Mouse (Mus musculus) forebrain, embryonic 14.5 days (tissue): Measurements from ENCODE around the gene Gpd1. TPM values are rescaled to one million over a fixed set of nuclear protein-coding genes. Genes with fewer than 3 reads are reported as not detected.

ENCODE experiments used
- ATAC-seq: fragments of 200-750 bp; cut with Nextera tagmentation; 2 replicates; pipeline ENCODE4 v1.8.0; 2017; ENCODE audit warnings: mild to moderate bottlenecking, moderate library complexity
- DNase-seq: peaks from one replicate; pipeline ENCODE4 v3.0.0-alpha.2; 2015; ENCODE audit warnings: low spot score
- H3K27ac ChIP-seq: fragments of 300-500 bp; sonication (generic); 2 replicates; pipeline ENCODE4 v1.5.1; 2014; ENCODE audit warnings: low read depth, mild to moderate bottlenecking, control low read depth, low read length, moderate library complexity
- H3K27me3 ChIP-seq: fragments of 300-500 bp; sonication (generic); replicated peaks from 2 replicates; pipeline ENCODE4 v1.6.1; 2014; ENCODE audit warnings: low read length, control low read depth, mixed read lengths; ENCODE audit not compliant: control insufficient read depth, insufficient read depth
- H3K36me3 ChIP-seq: fragments of 300-500 bp; sonication (generic); 2 replicates; pipeline ENCODE4 v1.6.1; 2014; ENCODE audit warnings: low read length, control low read depth; ENCODE audit not compliant: control insufficient read depth, insufficient read depth
- H3K4me1 ChIP-seq: fragments of 300-500 bp; sonication (generic); 2 replicates; pipeline ENCODE4 v1.6.1; 2014; ENCODE audit warnings: antibody characterized with exemption, low read length, control low read depth; ENCODE audit not compliant: control insufficient read depth, insufficient read depth
- H3K4me2 ChIP-seq: fragments of 300-500 bp; sonication (generic); 2 replicates; pipeline ENCODE4 v1.6.1; 2014; ENCODE audit warnings: mild to moderate bottlenecking, control low read depth, low read length
- H3K4me3 ChIP-seq: fragments of 300-500 bp; sonication (generic); 2 replicates; pipeline ENCODE4 v1.5.1; 2014; ENCODE audit warnings: low read depth, low read length, control low read depth
- H3K9ac ChIP-seq: fragments of 300-500 bp; sonication (generic); 2 replicates; pipeline ENCODE4 v1.6.1; 2014; ENCODE audit warnings: mild to moderate bottlenecking, low read length, control low read depth, moderate library complexity
- H3K9me3 ChIP-seq: fragments of 300-500 bp; sonication (generic); replicated peaks from 2 replicates; pipeline ENCODE4 v1.6.1; 2016; ENCODE audit warnings: low read length, control low read depth, mixed read lengths; ENCODE audit not compliant: control insufficient read depth
- WGBS: fragments of 180-500 bp; shearing (Covaris S2); extraction: QIAGEN DNeasy Blood & Tissue Kit; methylation state at CpG from one replicate; pipeline ENCODE4 v1.1.7; 2014; 5-methylcytosine and 5-hydroxymethylcytosine counted together
- polyA plus RNA-seq: library from polyadenylated mRNA; unstranded; fragments of >200 nt; fragmentation: Nextera tagmentation; extraction: Ambion mirVana; gene quantifications from 2 replicates; pipeline ENCODE4 v1.2.1, GENCODE M21; 2014

The Gpd1 gene
- 0.77 and 1.2 TPM in 2 replicates for polyA plus RNA-seq

DNA sequence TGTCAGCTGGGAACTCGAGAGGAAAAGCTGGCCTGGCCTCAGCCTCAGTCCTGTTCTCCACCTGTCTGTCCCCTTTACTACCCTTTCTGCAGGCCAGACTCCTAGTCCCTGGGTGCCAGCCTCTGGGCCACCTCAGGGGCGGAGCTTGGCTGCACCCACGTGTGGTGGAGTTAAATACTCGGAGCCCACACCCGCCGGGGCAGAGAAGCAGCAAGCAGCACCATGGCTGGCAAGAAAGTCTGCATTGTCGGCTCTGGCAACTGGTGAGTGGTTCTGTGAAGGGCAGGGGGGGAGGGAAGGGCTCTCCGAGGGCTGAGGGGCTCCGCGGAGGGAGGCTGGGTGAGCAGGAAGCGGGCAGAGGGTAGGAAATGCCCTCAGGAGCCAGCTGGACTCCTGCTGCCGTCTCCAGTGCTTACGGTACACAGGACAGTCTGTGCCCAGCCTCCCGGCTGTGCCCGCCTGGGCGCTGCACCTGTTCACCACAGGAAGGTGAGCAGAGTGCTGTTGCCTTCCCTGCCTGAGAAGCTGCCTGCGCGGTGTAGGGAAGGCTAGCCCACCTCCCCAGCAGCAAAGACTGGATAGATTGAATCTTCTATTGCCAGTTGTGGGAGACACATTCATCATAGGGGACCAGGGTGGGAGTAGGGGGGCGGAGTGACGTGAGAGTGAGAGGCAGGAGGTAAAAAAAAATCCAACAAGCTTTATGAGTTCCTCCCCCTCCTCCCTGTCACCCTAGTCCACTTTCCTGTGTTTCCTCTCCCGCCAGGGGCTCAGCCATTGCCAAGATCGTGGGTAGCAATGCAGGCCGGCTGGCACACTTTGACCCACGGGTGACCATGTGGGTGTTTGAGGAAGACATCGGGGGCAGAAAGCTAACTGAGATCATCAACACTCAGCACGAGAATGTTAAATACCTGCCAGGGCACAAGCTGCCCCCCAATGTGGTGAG lies at the start of gene Gpd1:
Gene Gpd1, plus strand, starts transcription at position 130 of the 949 bp plus-strand sequence.
- H3K27ac ChIP-seq, result peak within 1 kb of the TSS; percentile 87
- H3K4me1 ChIP-seq, result peaks cover 10% of the 10 kb centered on the region; the same call in 1 of the 2 replicates
- whole genome bisulfite sequencing, result 64% methylated on average over 26 of the region's 26 CpGs
- H3K9ac ChIP-seq, result no peak within 1 kb of the TSS
- H3K36me3 ChIP-seq, result peaks cover 59% of the 10 kb centered on the region
- DNase-seq (peak; percentile 35), ATAC-seq (no peak)
- no peak within 1 kb of the TSS for H3K4me3 ChIP-seq
- no peaks in the 10 kb centered on the region for H3K9me3 ChIP-seq
- no peak within 1 kb of the TSS for H3K4me2 ChIP-seq
- no peaks in the 10 kb centered on the region for H3K27me3 ChIP-seq

DNA sequence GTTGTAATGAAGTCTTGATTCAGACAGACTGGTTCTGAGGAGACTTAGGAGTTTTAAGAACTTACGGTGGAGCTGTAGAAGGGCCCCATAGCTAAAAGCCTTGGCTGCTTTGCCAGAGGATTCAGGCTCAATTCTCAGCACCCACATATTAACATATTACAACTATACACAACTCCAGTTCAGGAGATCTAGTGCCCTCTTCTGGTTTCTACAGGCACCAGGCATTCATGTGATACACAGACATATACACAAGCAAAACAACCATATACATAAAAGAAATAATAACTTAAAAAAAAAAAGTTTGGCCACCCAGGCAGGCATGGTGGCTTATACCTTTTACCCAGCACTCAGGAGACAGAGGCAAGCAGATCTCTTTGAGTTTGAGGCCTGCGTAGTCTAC lies 49.8 kb upstream of the Gpd1 start:
- DNase-seq, result no peak
- ATAC-seq, result no peak
- no peaks in the 10 kb centered on the region; the same call in 1 of the 2 replicates for H3K36me3 ChIP-seq
- H3K9me3 ChIP-seq, result no peaks in the 10 kb centered on the region
- H3K9ac ChIP-seq, result no peak overlapping the region
- H3K4me1 ChIP-seq, result peaks cover 29% of the 10 kb centered on the region
- 98% methylated on average over 2 of the region's 2 CpGs for WGBS
- H3K4me3 ChIP-seq, result no peak overlapping the region
- no peak overlapping the region for H3K4me2 ChIP-seq
- no peak overlapping the region for H3K27ac ChIP-seq
- H3K27me3 ChIP-seq, result no peaks in the 10 kb centered on the region; the same call in 1 of the 2 replicates

DNA sequence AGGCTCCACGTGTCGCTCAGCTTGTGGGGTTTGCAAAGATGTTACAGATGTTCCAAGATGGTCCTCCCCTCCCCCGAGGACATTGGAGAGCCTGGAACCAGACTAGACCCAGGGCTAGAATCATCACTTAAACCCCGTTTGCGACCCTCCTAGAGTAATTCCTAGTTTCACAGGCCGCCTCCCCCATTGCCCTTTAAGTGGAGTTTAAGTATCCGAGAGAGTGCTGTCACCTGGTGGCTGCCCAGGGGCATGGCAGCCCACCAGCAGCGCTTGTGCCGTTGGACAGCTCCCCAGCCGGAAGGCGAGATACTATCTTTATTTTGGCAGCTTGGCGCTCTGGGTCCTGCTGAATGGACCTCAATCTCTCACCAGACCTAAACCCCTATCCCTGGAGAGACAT lies 48.4 kb upstream of the Gpd1 start:
- Histone ChIP-seq H3K36me3 (no peaks in the 10 kb centered on the region; the same call in 1 of the 2 replicates), H3K27me3 (no peaks in the 10 kb centered on the region; the same call in 1 of the 2 replicates), H3K4me1 (peaks cover 27% of the 10 kb centered on the region), H3K9ac (no peak overlapping the region), H3K27ac (no peak overlapping the region), H3K4me2 (peak overlapping the region; percentile 4; the same call in 1 of the 2 replicates), H3K9me3 (no peaks in the 10 kb centered on the region), H3K4me3 (no peak overlapping the region)
- ATAC-seq (peak; percentile 8; the same call in 1 of the 2 replicates), DNase-seq (peak; percentile 88)
- under 1% methylated on average over 12 of the region's 12 CpGs for WGBS

DNA sequence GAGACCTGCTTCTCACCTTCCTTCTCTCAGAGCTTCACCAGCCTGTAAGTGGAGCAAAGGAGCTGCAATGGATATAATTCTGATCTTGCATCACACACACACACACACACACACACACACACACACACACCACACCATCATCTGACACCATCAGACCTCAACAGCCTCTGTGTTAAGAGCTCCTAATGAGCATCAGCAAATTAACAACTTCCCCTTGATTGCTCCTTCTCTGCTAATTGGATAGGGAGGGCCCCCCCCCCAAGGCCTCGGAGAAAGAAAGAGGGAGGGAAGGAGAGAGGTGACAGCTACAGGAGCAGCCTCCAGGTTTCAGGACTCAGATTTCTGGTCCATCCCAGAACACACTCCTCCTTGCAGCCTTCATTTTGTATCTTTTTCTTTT lies 47.9 kb upstream of the Gpd1 start:
- H3K4me3 ChIP-seq, result no peak overlapping the region
- WGBS, result 8% methylated on average over 1 of the region's 1 CpGs
- H3K9ac ChIP-seq, result no peak overlapping the region

DNA sequence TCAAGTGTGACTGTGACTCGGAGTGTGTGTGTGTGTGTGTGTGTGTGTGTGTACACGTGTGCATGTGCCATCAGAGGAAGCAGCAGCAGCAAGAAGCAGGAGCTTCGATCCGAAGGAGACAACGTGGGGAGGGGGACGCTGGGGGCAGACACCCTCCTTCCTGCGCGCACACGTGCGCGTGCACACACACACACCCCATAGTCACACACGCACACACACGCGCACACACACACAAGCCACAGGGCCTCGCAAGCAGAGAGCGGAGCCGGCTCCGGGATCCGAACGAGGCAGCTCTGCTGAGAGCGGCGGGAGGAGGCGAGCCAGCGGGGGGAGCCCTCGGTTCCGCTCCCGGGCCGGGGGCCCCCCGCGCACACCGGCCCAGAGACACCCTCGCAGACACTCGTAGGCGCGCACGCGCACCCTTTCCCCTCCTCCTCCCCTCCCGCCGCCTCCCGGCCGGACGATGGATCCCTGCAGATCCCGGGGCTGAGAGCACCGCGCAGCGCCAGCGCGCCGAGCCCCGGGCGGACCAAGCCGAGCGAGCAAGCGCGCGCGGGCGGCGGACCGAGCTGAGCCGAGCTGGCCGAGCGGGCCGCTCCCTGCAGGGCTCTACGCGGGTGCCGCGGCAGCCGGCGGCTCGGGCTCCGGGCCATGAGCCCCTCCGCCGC lies 47.0 kb upstream of the Gpd1 start, which contains the start of gene Asic1:
Gene Asic1, plus strand, starts transcription at position 215 of the 668 bp plus-strand sequence.
- Histone ChIP-seq H3K4me3 (peak within 1 kb of the TSS; percentile 77), H3K27ac (peak within 1 kb of the TSS; percentile 86), H3K9ac (peak within 1 kb of the TSS; percentile 88), H3K27me3 (no peaks in the 10 kb centered on the region; the same call in 1 of the 2 replicates), H3K4me1 (peaks cover 18% of the 10 kb centered on the region; the same call in 1 of the 2 replicates), H3K9me3 (no peaks in the 10 kb centered on the region), H3K4me2 (peak within 1 kb of the TSS; percentile 80), H3K36me3 (no peaks in the 10 kb centered on the region; the same call in 1 of the 2 replicates)
- ATAC-seq, result peak; percentile 72
- WGBS, result under 1% methylated on average over 46 of the region's 74 CpGs
- DNase-seq, result peak; percentile 75

More for the DNA sequence above, 47.9 kb upstream of the Gpd1 start:
- Histone ChIP-seq H3K4me2 (peak overlapping the region; percentile 4; the same call in 1 of the 2 replicates), H3K27me3 (no peaks in the 10 kb centered on the region; the same call in 1 of the 2 replicates), H3K27ac (no peak overlapping the region; the same call in 1 of the 2 replicates), H3K9me3 (no peaks in the 10 kb centered on the region), H3K36me3 (no peaks in the 10 kb centered on the region; the same call in 1 of the 2 replicates), H3K4me1 (peaks cover 22% of the 10 kb centered on the region; the same call in 1 of the 2 replicates)
- ATAC-seq (peak; percentile 11; the same call in 1 of the 2 replicates), DNase-seq (peak; percentile 74)

DNA sequence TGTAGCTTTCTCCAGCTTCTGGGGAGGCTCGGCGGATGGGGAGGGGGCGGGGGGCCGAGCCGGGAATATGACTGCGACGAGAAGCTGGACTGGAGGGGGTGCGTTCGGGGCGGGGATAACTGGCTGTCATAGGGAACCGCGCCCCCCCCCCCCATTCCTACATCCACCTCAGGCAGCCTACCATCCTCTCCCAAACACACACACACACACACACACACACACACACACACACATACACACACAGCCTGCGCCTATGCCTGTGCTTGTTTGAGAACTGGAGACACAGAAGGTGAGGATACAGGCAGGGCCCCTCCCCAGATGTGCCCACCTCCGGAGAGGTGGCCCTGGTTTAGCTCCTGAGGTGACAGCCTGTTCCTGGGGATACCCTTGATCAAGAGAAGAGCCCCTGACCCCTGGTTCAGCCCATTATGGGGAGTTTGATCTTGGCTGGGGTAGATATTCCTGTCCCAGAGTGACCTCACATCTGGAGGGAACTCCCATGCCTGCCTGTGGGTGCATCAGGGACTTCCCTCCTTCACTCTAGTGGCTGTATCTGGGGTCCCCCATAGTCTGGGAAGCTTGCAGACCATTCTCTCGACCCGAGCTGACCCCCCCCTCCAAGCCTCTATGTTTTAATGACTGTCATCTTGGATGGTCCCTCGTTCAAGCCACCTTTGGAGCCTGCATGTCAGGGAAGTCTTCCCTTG lies 46.2 kb upstream of the Gpd1 start:
- H3K9ac ChIP-seq, result peak overlapping the region; percentile 88
- ATAC-seq (peak; percentile 38), DNase-seq (peak; percentile 44)
- H3K9me3 ChIP-seq, result no peaks in the 10 kb centered on the region
- peaks cover 13% of the 10 kb centered on the region; the same call in 1 of the 2 replicates for H3K4me1 ChIP-seq
- peak overlapping the region; percentile 77 for H3K4me3 ChIP-seq
- peak overlapping the region; percentile 80 for H3K4me2 ChIP-seq
- WGBS, result 18% methylated on average over 7 of the region's 17 CpGs
- H3K36me3 ChIP-seq, result no peaks in the 10 kb centered on the region; the same call in 1 of the 2 replicates
- peak overlapping the region; percentile 86 for H3K27ac ChIP-seq
- H3K27me3 ChIP-seq, result no peaks in the 10 kb centered on the region; the same call in 1 of the 2 replicates

DNA sequence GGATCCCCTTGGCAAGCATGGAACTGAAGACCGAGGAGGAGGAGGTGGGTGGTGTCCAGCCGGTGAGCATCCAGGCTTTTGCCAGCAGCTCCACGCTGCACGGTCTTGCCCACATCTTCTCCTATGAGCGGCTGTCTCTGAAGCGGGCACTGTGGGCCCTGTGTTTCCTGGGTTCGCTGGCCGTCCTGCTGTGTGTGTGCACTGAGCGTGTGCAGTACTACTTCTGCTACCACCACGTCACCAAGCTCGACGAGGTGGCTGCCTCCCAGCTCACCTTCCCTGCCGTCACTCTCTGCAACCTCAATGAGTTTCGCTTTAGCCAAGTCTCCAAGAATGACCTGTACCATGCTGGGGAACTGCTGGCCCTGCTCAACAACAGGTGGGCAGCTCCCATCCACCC lies 45.5 kb upstream of the Gpd1 start:
- peak overlapping the region; percentile 77 for H3K4me3 ChIP-seq
- peak overlapping the region; percentile 88; the same call in 1 of the 2 replicates for H3K9ac ChIP-seq
- no peak overlapping the region for H3K27ac ChIP-seq
- WGBS, result 72% methylated on average over 14 of the region's 14 CpGs
- no peaks in the 10 kb centered on the region; the same call in 1 of the 2 replicates for H3K27me3 ChIP-seq
- ATAC-seq (no peak), DNase-seq (no peak)
- H3K4me2 ChIP-seq, result peak overlapping the region; percentile 80
- H3K9me3 ChIP-seq, result no peaks in the 10 kb centered on the region
- no peaks in the 10 kb centered on the region; the same call in 1 of the 2 replicates for H3K36me3 ChIP-seq
- peaks cover 11% of the 10 kb centered on the region for H3K4me1 ChIP-seq

DNA sequence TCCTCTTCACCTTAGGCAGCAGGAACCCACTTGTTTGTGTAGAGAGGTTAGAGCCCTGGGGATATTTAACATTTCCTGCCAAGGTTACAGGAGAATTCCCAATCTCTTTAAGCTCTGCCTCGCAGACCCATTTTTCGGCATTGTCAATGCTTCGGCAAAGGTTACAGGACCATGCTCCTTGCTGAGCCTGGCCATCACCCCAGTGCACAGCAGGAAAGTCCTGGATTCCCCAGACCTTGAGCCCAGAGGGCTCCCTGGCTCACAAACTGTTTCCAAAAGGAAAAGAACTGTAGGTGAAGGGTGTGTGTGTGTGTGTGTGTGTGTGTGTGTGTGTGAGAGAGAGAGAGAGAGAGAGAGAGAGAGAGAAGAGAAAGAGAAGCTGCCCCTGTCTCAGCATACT lies 42.4 kb upstream of the Gpd1 start:
- Histone ChIP-seq H3K9ac (no peak overlapping the region), H3K9me3 (no peaks in the 10 kb centered on the region), H3K4me1 (peaks cover 13% of the 10 kb centered on the region), H3K4me3 (no peak overlapping the region), H3K27me3 (no peaks in the 10 kb centered on the region; the same call in 1 of the 2 replicates), H3K36me3 (no peaks in the 10 kb centered on the region; the same call in 1 of the 2 replicates), H3K4me2 (no peak overlapping the region), H3K27ac (no peak overlapping the region)
- DNase-seq (no peak), ATAC-seq (no peak)
- 82% methylated on average over 3 of the region's 3 CpGs for WGBS
